In the genomic region with DNA sequence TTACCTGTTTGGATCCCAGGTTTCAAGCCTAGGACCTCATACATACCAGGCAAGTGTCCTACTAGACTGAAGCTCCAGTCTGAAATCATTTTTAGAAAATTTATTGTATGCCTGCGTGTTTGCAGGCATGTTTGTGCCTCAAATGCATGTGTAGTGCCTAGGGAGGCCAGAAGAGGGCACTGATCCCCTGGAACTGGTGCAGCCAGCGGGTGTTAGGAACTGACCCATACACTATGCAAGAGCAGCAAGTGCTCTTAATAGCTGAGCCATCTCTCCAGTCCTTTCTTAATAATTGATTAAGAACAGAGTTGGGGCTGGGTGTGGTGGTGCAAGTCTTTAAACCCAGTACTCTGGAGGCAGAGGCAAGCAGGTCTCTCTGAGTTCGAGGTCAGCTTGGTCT, we compare ENCODE assay signal across 11 mouse cellular contexts. TPM values are rescaled to one million over a fixed set of nuclear protein-coding genes. Genes with fewer than 3 reads are reported as not detected.
DNase-seq lines count a peak whose midpoint lies in the region; ATAC-seq and TF ChIP-seq lines count a peak whose summit lies in the region.
"Had no signal": no experiment of that assay in that cellular context is flagged by ENCODE, and none has a peak within 500 bp of the region (broad histone marks: within the 10 kb centered on the region; RNA-seq: fewer than 3 reads in every experiment).

No protein-coding gene starts in this region.

- H3K36me3 ChIP-seq in heart, adult 2 months (ENCODE audit: control insufficient read depth, insufficient read depth, low read length), result peaks cover 7% of the 10 kb centered on the region; the same call in 1 of the 2 replicates
- peaks cover 6% of the 10 kb centered on the region; the same call in 1 of the 2 replicates for H3K36me3 ChIP-seq in heart, embryonic 11.5 days (ENCODE audit: control insufficient read depth, insufficient read depth, low read length)
- H3K36me3 ChIP-seq in small intestine, adult 2 months (ENCODE audit: control insufficient read depth, insufficient read depth, low read length), result peaks cover 10% of the 10 kb centered on the region

- POLR2A ChIA-PET in Patski (lab: Charles Lee), result no interaction called here

- no peak overlapping the region for H3K9ac ChIP-seq in heart, adult 2 months (ENCODE audit: low read depth, low read length)
- H3K9ac ChIP-seq in heart, embryonic 11.5 days (ENCODE audit: low read depth, low read length), result no peak overlapping the region
- H3K9ac ChIP-seq: embryonic facial prominence, embryonic 12.5 days; limb, embryonic 12.5 days; stomach, embryonic 15.5 days had no signal

- no peak overlapping the region for H3K4me2 ChIP-seq in heart, embryonic 11.5 days
- H3K4me2 ChIP-seq: embryonic facial prominence, embryonic 12.5 days; limb, embryonic 12.5 days; stomach, embryonic 15.5 days had no signal

- peak; percentile 41 to 58 for DNase-seq in heart, adult 2 months
- DNase-seq in 3T3-L1 (ENCODE audit: low read depth, low spot score) (peak; percentile 47), Patski (ENCODE audit: low read depth, low spot score) (no peak)
- DNase-seq in embryo, embryonic 10 days (ENCODE audit: low spot score), result peak; percentile 66
- peak; percentile 73 to 84 for DNase-seq in kidney, postnatal 36 days

- 68% methylated on average over 3 of the region's 3 CpGs for WGBS in heart, adult 2 months
- 60% methylated on average over 3 of the region's 3 CpGs for WGBS in heart, embryonic 11.5 days (ENCODE audit: insufficient replicate concordance)
- WGBS in small intestine, adult 2 months, result 65% methylated on average over 3 of the region's 3 CpGs

- intact Hi-C loops in heart, adult 2 months (cut with DNase I), result loop anchor here (10.0 kb wide), 1 partner anchor 654 kb away; the partner anchor contains the start of gene Rbm25

- peaks cover 1% of the 10 kb centered on the region for H3K4me1 ChIP-seq in heart, adult 2 months (ENCODE audit: control insufficient read depth, insufficient read depth, low read length)
- peaks cover 11% of the 10 kb centered on the region for H3K4me1 ChIP-seq in heart, embryonic 11.5 days (ENCODE audit: control insufficient read depth, insufficient read depth, low read length)
- H3K4me1 ChIP-seq in small intestine, adult 2 months (ENCODE audit: control insufficient read depth, insufficient read depth, insufficient read length, low read length), result no peaks in the 10 kb centered on the region
- H3K4me1 ChIP-seq: stomach, embryonic 15.5 days had no signal

- CTCF ChIA-PET in Patski (lab: Charles Lee), result interaction anchor here (0.9 to 1.4 kb wide), 3 partner anchors 8 to 20 kb away, joined by 3 to 6 read pairs (median 4); no protein-coding TSS in a partner anchor

- no peaks in the 10 kb centered on the region for H3K9me3 ChIP-seq in heart, embryonic 11.5 days (replicated peaks; ENCODE audit: control insufficient read depth, low read length)
- H3K9me3 ChIP-seq: embryonic facial prominence, embryonic 12.5 days; limb, embryonic 12.5 days; stomach, embryonic 15.5 days had no signal

- H3K79me2 ChIP-seq in heart, adult 2 months (replicated peaks; ENCODE audit: control insufficient read depth, insufficient read depth, low read length), result peaks cover 2% of the 10 kb centered on the region; the same call in 1 of the 2 replicates

- ATAC-seq in heart, embryonic 11.5 days (replicated peaks; ENCODE audit: insufficient number of reproducible peaks, low FRiP score, low TSS enrichment), result no peak
- no peak for ATAC-seq in Patski
- ATAC-seq in inflammation-experienced regulatory T-cells, adult 6 months, result no peak

- H3K4me3 ChIP-seq in heart, adult 2 months, result no peak overlapping the region
- H3K4me3 ChIP-seq in heart, embryonic 11.5 days (ENCODE audit: low read depth, low read length), result no peak overlapping the region
- no peak overlapping the region for H3K4me3 ChIP-seq in small intestine, adult 2 months (ENCODE audit: low read depth, low read length)
- H3K4me3 ChIP-seq: embryonic facial prominence, embryonic 12.5 days; limb, embryonic 12.5 days; stomach, embryonic 15.5 days had no signal

- no peak overlapping the region for H3K27ac ChIP-seq in heart, adult 2 months
- H3K27ac ChIP-seq in heart, embryonic 11.5 days (ENCODE audit: low read depth, low read length), result no peak overlapping the region
- no peak overlapping the region for H3K27ac ChIP-seq in small intestine, adult 2 months (ENCODE audit: insufficient read depth, low read depth, low read length)
- H3K27ac ChIP-seq: embryonic facial prominence, embryonic 12.5 days; limb, embryonic 12.5 days; stomach, embryonic 15.5 days had no signal

- in situ Hi-C loops in Patski (cut with MboI; ENCODE audit: low pct_unique_long_range_greater_than_20kb), result no loop called here

- TF ChIP-seq POLR2A in heart, adult 2 months (IDR thresholded peaks at IDR 0.05; ENCODE audit: insufficient read depth, low read depth, low read length), result no peak
- TF ChIP-seq POLR2A in small intestine, adult 2 months (IDR thresholded peaks at IDR 0.05; ENCODE audit: low read depth, low read length), result no peak

- peak; percentile 79 for TF ChIP-seq CTCF in heart, adult 2 months (IDR thresholded peaks at IDR 0.05)
- peak; percentile 84 for TF ChIP-seq CTCF in Patski (IDR thresholded peaks at IDR 0.05)
- peak; percentile 76; the same call in 1 of the 2 replicates for TF ChIP-seq CTCF in small intestine, adult 2 months (IDR thresholded peaks at IDR 0.05; ENCODE audit: extremely low read depth, insufficient read length, insufficient replicate concordance, low read depth, low read length)

- no peaks in the 10 kb centered on the region for H3K27me3 ChIP-seq in heart, adult 2 months (ENCODE audit: control insufficient read depth, insufficient read depth, low read length)
- no peaks in the 10 kb centered on the region for H3K27me3 ChIP-seq in heart, embryonic 11.5 days (ENCODE audit: control insufficient read depth, insufficient read depth, low read length)
- H3K27me3 ChIP-seq in Patski, result no peaks in the 10 kb centered on the region
- no peaks in the 10 kb centered on the region for H3K27me3 ChIP-seq in small intestine, adult 2 months (ENCODE audit: control insufficient read depth, insufficient read depth, low read length)
- H3K27me3 ChIP-seq: embryonic facial prominence, embryonic 12.5 days; limb, embryonic 12.5 days; stomach, embryonic 15.5 days had no signal

- TF ChIP-seq EP300 in heart, adult 2 months (IDR thresholded peaks at IDR 0.05; ENCODE audit: insufficient read depth, low read depth, low read length), result no peak

RNA-seq across cellular contexts. Expression of gene Ptgr2, which starts 3.4 kb away (rescaled TPM):
- total RNA-seq in heart, adult 2 months (2021), result 100 to 1,000 TPM; 222 to 248 TPM
- 59.4 and 143 TPM in 2 replicates for polyA plus RNA-seq in heart, adult 2 months (2012; rRNA removed)
- 62.5 and 74.7 TPM in 2 replicates for polyA plus RNA-seq in heart, embryonic 11.5 days (2014; fragmentation: Nextera tagmentation; extraction: Ambion mirVana)
- polyA plus RNA-seq in Patski (2021), result 39.1 TPM
- polyA plus RNA-seq in small intestine, adult 2 months (2012; rRNA removed), result 2.4 and 6.7 TPM in 2 replicates
- 10 to 100 TPM; 39.1 to 48.8 (median 47.6) TPM for polyA plus RNA-seq in inflammation-experienced regulatory T-cells, adult 6 months (2017; shearing (Covaris generic))

RNA-seq across cellular contexts. Expression of gene Zfp410, which starts 28.2 kb away (rescaled TPM):
- total RNA-seq in heart, adult 2 months (2021), result 10 to 100 TPM; 18.8 to 20.9 TPM
- 18.4 and 30.3 TPM in 2 replicates for polyA plus RNA-seq in heart, adult 2 months (2012; rRNA removed)
- polyA plus RNA-seq in heart, embryonic 11.5 days (2014; fragmentation: Nextera tagmentation; extraction: Ambion mirVana), result 56.0 and 58.0 TPM in 2 replicates
- 37.0 TPM for polyA plus RNA-seq in Patski (2021)
- polyA plus RNA-seq in small intestine, adult 2 months (2012; rRNA removed), result 17.4 and 20.5 TPM in 2 replicates
- 10 to 100 TPM; 48.6 to 67.0 (median 55.4) TPM for polyA plus RNA-seq in inflammation-experienced regulatory T-cells, adult 6 months (2017; shearing (Covaris generic))
